Mouse (Mus musculus): ENCODE measurements around the gene Atp2a1. TPM values are rescaled to one million over a fixed set of nuclear protein-coding genes. Genes with fewer than 3 reads are reported as not detected.

Atp2a1 gene
- polyA plus RNA-seq, 1 experiment from 2014 or later, result not detected

DNA sequence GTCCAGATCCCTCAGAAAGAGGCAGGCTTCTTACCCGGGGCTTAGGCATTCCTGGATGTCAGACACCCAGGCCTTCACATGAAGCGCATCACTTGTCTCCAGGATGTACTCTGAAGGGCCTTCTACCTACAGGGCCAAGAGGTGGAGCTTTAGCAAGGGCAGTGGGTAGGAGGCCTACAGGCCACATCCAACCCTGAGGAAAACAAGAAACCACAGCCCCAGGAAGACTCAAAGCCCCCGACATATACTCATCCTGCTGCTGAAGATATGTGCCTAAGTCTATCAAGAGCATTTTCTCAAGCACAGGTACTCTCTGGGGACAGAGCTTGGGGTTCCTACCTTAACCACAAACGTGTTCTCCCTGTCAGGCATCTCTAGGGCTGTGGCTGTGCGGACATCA lies 8.5 kb upstream of the Atp2a1 start:
- 89% methylated on average over 5 of the region's 5 CpGs for WGBS
- Histone ChIP-seq H3K36me3 (ENCODE audit: control insufficient read depth, insufficient read depth, low read length) (peaks cover 51% of the 10 kb centered on the region), H3K4me1 (ENCODE audit: control insufficient read depth, insufficient read depth, low read length) (peaks cover 11% of the 10 kb centered on the region), H3K27ac (ENCODE audit: low read length) (no peak overlapping the region), H3K27me3 (ENCODE audit: control insufficient read depth, insufficient read depth, low read length) (no peaks in the 10 kb centered on the region), H3K4me2 (replicated peaks; ENCODE audit: low read depth, low read length) (no peak overlapping the region), H3K9me3 (ENCODE audit: control insufficient read depth, low read depth, low read length) (no peaks in the 10 kb centered on the region), H3K9ac (replicated peaks; ENCODE audit: low read depth, low read length) (no peak overlapping the region), H3K4me3 (ENCODE audit: low read depth, low read length) (no peak overlapping the region)
- no peak for ATAC-seq (ENCODE audit: insufficient number of reproducible peaks, insufficient read depth, low FRiP score, low read depth)

DNA sequence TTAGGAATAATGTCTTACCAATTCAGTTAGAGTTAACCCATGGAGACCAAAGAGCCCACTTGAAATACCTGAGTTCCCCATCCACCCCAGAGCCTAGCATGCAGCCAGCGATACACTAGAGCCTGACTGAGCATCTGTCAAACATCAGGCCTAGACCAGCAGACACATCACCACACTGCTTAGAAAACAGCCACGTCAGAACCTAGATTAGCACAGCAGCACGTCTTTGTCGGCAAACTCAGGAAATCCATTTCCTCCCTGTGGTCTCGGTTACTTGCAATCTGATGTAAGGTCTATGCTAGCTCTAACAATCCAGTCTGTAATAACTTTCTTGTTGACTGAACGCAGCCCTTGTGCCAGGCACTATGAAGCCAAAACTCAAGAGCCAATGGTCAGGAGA lies 7.2 kb upstream of the Atp2a1 start:
- H3K4me1 ChIP-seq (ENCODE audit: control insufficient read depth, insufficient read depth, low read length), result peaks cover 11% of the 10 kb centered on the region
- no peak overlapping the region for H3K4me3 ChIP-seq (ENCODE audit: low read depth, low read length)
- peaks cover 51% of the 10 kb centered on the region for H3K36me3 ChIP-seq (ENCODE audit: control insufficient read depth, insufficient read depth, low read length)
- no peak overlapping the region for H3K4me2 ChIP-seq (replicated peaks; ENCODE audit: low read depth, low read length)
- H3K9ac ChIP-seq (replicated peaks; ENCODE audit: low read depth, low read length), result no peak overlapping the region
- WGBS, result 81% methylated on average over 6 of the region's 6 CpGs
- H3K27me3 ChIP-seq (ENCODE audit: control insufficient read depth, insufficient read depth, low read length), result no peaks in the 10 kb centered on the region
- H3K27ac ChIP-seq (ENCODE audit: low read length), result no peak overlapping the region
- no peaks in the 10 kb centered on the region for H3K9me3 ChIP-seq (ENCODE audit: control insufficient read depth, low read depth, low read length)
- ATAC-seq (ENCODE audit: insufficient number of reproducible peaks, insufficient read depth, low FRiP score, low read depth), result no peak

DNA sequence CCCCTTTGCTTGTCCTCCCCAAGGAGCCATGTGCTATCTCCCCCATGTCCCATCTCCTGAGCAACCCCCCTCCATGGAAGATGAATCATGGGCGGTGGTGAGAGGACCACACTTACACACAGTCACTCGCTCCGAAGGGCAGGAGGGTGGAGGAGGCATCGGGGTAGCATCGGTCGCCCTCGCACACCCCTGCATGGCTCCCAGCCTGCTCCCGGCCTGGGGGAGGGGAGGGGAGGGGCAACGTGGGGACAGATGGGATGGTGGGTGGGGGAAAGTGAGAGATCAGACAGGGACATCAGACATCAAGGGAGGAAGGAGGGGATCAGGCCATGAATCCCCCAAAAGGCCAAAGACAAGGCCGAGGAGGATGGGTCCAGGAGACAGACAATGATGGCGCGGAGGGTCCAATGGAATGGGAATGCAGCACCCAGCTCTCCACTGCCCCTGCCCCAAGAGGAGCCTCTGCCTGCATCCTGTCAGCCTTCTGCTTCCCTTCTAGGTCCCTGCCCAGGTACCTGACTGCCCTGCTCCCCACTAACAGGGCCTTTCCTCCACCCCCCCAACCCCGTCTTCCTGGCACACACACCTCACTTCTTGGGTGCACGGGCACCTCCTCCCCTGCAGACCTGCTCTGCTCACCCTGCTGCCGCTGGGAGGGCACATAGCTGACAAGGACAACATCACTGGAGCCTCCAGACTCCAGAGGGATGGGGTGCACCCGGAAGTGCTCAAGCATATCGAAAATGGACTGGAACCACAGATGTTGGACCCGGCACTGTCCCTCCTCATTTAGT lies 5.1 kb upstream of the Atp2a1 start:
- Histone ChIP-seq H3K4me2 (replicated peaks; ENCODE audit: low read depth, low read length) (no peak overlapping the region), H3K27ac (ENCODE audit: low read length) (no peak overlapping the region), H3K27me3 (ENCODE audit: control insufficient read depth, insufficient read depth, low read length) (no peaks in the 10 kb centered on the region), H3K4me1 (ENCODE audit: control insufficient read depth, insufficient read depth, low read length) (0 out of 2 replicates have a peak, but pooled peaks cover 10% of the 10 kb centered on the region), H3K36me3 (ENCODE audit: control insufficient read depth, insufficient read depth, low read length) (peaks cover 50% of the 10 kb centered on the region), H3K9me3 (ENCODE audit: control insufficient read depth, low read depth, low read length) (no peaks in the 10 kb centered on the region), H3K4me3 (ENCODE audit: low read depth, low read length) (no peak overlapping the region), H3K9ac (replicated peaks; ENCODE audit: low read depth, low read length) (no peak overlapping the region)
- ATAC-seq (ENCODE audit: insufficient number of reproducible peaks, insufficient read depth, low FRiP score, low read depth), result no peak
- WGBS, result 86% methylated on average over 18 of the region's 18 CpGs

DNA sequence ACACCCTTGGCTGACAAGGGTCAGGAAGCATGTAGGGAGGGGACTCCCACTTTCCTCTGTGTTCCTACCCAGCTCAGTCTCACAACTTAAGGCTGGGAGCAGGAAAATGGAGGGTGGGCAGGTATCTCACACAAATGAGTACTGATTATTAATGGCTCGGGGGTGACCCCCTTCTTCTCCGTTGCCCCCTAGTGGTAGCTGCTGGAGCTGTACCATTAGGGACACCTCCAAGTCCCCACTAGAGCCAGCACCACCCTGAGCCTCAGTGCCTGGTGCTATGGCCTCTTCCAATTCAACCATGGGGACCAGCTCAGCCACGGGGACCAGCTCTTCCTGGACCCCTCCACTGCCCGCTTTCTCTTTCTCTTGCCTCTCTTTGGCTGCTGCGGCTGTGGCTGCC lies 4.4 kb upstream of the Atp2a1 start:
- H3K36me3 ChIP-seq (ENCODE audit: control insufficient read depth, insufficient read depth, low read length), result peaks cover 44% of the 10 kb centered on the region
- H3K4me1 ChIP-seq (ENCODE audit: control insufficient read depth, insufficient read depth, low read length), result 0 out of 2 replicates have a peak, but pooled peaks cover 10% of the 10 kb centered on the region
- WGBS, result 73% methylated on average over 5 of the region's 5 CpGs
- no peak overlapping the region for H3K4me3 ChIP-seq (ENCODE audit: low read depth, low read length)
- no peak overlapping the region for H3K9ac ChIP-seq (replicated peaks; ENCODE audit: low read depth, low read length)
- H3K9me3 ChIP-seq (ENCODE audit: control insufficient read depth, low read depth, low read length), result no peaks in the 10 kb centered on the region
- H3K27ac ChIP-seq (ENCODE audit: low read length), result no peak overlapping the region
- ATAC-seq (ENCODE audit: insufficient number of reproducible peaks, insufficient read depth, low FRiP score, low read depth), result no peak
- no peaks in the 10 kb centered on the region for H3K27me3 ChIP-seq (ENCODE audit: control insufficient read depth, insufficient read depth, low read length)
- H3K4me2 ChIP-seq (replicated peaks; ENCODE audit: low read depth, low read length), result no peak overlapping the region

DNA sequence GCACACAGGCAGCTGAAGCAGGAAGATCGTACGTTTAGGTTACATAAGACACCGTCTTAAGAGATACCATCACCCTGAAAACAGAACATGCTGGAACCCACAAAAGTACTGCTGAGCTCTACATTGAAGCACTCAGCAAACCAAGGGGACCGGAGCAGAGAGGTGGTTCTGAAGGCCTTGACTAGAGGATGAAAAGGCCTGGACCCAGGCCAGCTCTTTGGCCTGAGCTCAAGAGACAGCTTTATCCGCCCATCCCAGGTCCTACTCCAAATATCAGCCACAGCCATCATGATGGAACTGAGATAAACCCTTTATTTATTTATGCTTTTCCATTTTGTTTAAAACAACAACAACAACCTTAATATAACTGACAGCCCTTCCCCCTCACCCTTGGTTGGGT lies 3.8 kb upstream of the Atp2a1 start:
- ATAC-seq (ENCODE audit: insufficient number of reproducible peaks, insufficient read depth, low FRiP score, low read depth), result no peak

DNA sequence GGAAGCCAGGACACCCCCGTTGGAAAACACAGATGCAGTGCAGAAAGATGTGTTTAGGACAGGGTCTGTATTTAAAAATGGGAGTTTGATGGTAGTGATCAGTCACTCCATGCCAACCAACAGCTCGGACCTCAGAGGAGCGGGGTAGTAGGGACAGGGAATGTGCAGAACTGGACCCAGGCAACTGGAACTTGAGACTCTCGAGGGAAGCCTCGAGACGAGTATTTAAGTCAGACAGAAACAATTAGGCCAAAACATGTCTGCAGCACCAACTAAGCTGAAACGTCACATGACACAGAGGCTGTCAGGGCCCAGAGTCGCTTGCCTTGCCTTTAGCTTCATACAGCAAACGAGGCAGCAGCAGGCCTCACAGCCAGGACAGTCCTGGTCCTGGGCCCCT lies 3.2 kb upstream of the Atp2a1 start:
- no peaks in the 10 kb centered on the region for H3K27me3 ChIP-seq (ENCODE audit: control insufficient read depth, insufficient read depth, low read length)
- H3K4me3 ChIP-seq (ENCODE audit: low read depth, low read length), result no peak overlapping the region
- no peak overlapping the region for H3K9ac ChIP-seq (replicated peaks; ENCODE audit: low read depth, low read length)
- WGBS, result 49% methylated on average over 9 of the region's 9 CpGs
- H3K36me3 ChIP-seq (ENCODE audit: control insufficient read depth, insufficient read depth, low read length), result peaks cover 32% of the 10 kb centered on the region
- H3K4me2 ChIP-seq (replicated peaks; ENCODE audit: low read depth, low read length), result no peak overlapping the region
- H3K27ac ChIP-seq (ENCODE audit: low read length), result no peak overlapping the region
- ATAC-seq (ENCODE audit: insufficient number of reproducible peaks, insufficient read depth, low FRiP score, low read depth), result no peak
- H3K9me3 ChIP-seq (ENCODE audit: control insufficient read depth, low read depth, low read length), result no peaks in the 10 kb centered on the region
- H3K4me1 ChIP-seq (ENCODE audit: control insufficient read depth, insufficient read depth, low read length), result 0 out of 2 replicates have a peak, but pooled peaks cover 10% of the 10 kb centered on the region

More for the DNA sequence above, 3.8 kb upstream of the Atp2a1 start:
- no peak overlapping the region for H3K4me2 ChIP-seq (replicated peaks; ENCODE audit: low read depth, low read length)
- H3K9ac ChIP-seq (replicated peaks; ENCODE audit: low read depth, low read length), result no peak overlapping the region
- no peaks in the 10 kb centered on the region for H3K9me3 ChIP-seq (ENCODE audit: control insufficient read depth, low read depth, low read length)
- H3K36me3 ChIP-seq (ENCODE audit: control insufficient read depth, insufficient read depth, low read length), result peaks cover 38% of the 10 kb centered on the region
- WGBS, result 88% methylated on average over 5 of the region's 5 CpGs
- H3K27ac ChIP-seq (ENCODE audit: low read length), result no peak overlapping the region
- H3K4me3 ChIP-seq (ENCODE audit: low read depth, low read length), result no peak overlapping the region
- 0 out of 2 replicates have a peak, but pooled peaks cover 10% of the 10 kb centered on the region for H3K4me1 ChIP-seq (ENCODE audit: control insufficient read depth, insufficient read depth, low read length)
- H3K27me3 ChIP-seq (ENCODE audit: control insufficient read depth, insufficient read depth, low read length), result no peaks in the 10 kb centered on the region

DNA sequence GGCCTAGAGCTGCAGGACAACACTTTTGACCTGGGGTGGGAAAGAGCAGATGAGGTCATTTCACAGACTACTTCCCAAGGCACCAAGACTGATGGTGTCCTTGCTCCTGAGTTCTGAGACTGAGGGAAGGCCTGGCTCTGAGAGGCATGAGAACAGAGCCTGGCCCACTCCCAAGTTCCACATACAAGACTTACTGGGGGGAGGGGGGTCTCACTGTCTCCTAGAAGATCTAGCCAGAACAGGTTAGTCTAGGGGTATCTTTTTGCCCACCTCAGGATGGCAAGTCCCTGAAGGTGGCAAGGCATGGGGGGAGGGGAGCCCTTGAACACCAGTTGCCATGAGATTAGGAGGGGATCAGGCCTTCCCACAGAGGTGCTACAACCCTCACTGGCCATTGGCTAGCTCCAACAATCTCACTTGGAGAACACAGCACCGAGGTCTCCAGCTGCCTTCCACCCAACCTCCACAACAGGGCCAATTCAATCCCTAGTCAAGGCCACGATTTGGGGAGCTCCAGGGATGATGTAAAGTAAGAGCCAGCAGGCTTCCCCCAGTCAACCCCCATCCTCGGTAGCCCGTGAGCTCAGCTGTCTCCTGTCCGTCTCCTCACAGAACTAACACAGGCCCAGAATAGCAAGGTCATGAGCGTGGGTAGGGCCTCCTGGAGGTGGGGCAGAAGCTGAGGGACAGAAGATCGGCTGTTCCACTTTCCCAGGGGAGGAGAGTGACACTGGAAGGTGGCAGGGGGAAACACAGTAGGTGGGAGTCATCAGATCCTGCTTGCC lies 2.5 kb upstream of the Atp2a1 start:
- Histone ChIP-seq H3K4me1 (ENCODE audit: control insufficient read depth, insufficient read depth, low read length) (0 out of 2 replicates have a peak, but pooled peaks cover 10% of the 10 kb centered on the region), H3K27ac (ENCODE audit: low read length) (peak overlapping the region; percentile 21; the same call in 1 of the 2 replicates), H3K27me3 (ENCODE audit: control insufficient read depth, insufficient read depth, low read length) (no peaks in the 10 kb centered on the region), H3K4me3 (ENCODE audit: low read depth, low read length) (no peak overlapping the region), H3K36me3 (ENCODE audit: control insufficient read depth, insufficient read depth, low read length) (peaks cover 29% of the 10 kb centered on the region), H3K4me2 (replicated peaks; ENCODE audit: low read depth, low read length) (no peak overlapping the region), H3K9ac (replicated peaks; ENCODE audit: low read depth, low read length) (no peak overlapping the region), H3K9me3 (ENCODE audit: control insufficient read depth, low read depth, low read length) (no peaks in the 10 kb centered on the region)
- ATAC-seq (ENCODE audit: insufficient number of reproducible peaks, insufficient read depth, low FRiP score, low read depth), result no peak
- WGBS, result 28% methylated on average over 7 of the region's 7 CpGs

DNA sequence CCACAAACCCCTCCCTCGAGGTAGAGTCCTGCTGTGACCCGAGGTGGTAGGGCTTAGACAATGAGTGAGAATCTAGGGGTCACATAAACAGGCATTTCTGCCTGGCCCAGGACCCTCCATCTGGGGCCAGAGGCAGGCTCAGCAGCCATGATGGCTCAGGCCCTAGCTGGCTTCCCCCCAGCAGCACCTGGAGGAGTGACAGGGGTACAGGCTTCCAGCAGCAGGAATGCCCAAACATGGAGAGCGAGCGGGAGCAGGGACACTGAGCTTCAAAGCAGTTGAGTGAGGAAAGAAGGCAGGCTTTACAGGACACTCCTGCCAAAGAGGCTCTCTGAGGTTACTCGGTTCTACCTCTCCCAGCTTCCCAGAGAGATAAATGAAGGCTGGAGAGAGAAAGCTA lies 1.9 kb upstream of the Atp2a1 start:
- ATAC-seq (ENCODE audit: insufficient number of reproducible peaks, insufficient read depth, low FRiP score, low read depth), result no peak
- peaks cover 29% of the 10 kb centered on the region for H3K36me3 ChIP-seq (ENCODE audit: control insufficient read depth, insufficient read depth, low read length)
- 0 out of 2 replicates have a peak, but pooled peaks cover 10% of the 10 kb centered on the region for H3K4me1 ChIP-seq (ENCODE audit: control insufficient read depth, insufficient read depth, low read length)
- 26% methylated on average over 5 of the region's 5 CpGs for WGBS
- H3K9ac ChIP-seq (replicated peaks; ENCODE audit: low read depth, low read length), result no peak overlapping the region
- no peaks in the 10 kb centered on the region for H3K9me3 ChIP-seq (ENCODE audit: control insufficient read depth, low read depth, low read length)
- no peaks in the 10 kb centered on the region for H3K27me3 ChIP-seq (ENCODE audit: control insufficient read depth, insufficient read depth, low read length)
- no peak overlapping the region for H3K4me2 ChIP-seq (replicated peaks; ENCODE audit: low read depth, low read length)
- H3K27ac ChIP-seq (ENCODE audit: low read length), result peak overlapping the region; percentile 21; the same call in 1 of the 2 replicates
- no peak overlapping the region for H3K4me3 ChIP-seq (ENCODE audit: low read depth, low read length)
